Mouse (Mus musculus): Measurements from ENCODE around the gene Mlst8.
"Not testable (repeated sequence)": the region's sequence is repeated elsewhere in the genome, so short reads cannot be mapped to it uniquely, and the experiment has no call there.

DNA sequence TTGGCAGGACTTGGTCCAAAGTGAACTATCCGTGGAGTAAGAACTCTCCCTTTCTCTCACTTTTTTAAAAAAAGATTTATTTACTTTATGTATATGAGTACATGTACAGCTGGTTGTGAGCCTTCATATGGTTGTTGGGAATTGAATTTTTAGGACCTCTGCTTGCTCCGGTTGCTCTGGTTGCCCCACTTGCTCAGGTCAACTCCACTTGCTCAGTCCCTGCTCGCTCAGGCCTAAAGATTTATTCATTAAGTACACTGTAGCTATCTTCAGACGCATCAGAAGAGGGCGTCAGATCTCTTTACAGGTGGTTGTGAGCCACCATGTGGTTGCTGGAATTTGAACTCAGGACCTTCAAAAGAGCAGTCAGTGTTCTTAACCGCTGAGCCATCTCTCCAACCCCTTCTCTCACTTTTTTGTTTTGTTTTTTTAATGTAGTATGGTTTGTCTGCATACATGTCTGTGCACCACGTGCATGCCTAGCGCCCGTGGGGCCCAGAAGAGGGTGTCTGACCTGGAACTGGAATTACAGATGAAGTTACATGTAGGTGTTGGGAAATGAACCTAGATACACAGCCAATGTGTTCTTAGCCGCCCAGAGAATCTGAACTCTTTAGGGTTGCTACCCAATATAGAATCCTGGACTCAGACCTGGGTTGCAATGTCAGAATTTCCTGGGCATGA is 23.2 kb downstream of the Mlst8 start:
- not testable (repeated sequence) for TF ChIP-seq CTCF (IDR thresholded peaks at IDR 0.05; ENCODE audit: low read depth, low read length); POLR2A (IDR thresholded peaks at IDR 0.05; ENCODE audit: insufficient read depth, low read length)
